Mouse (Mus musculus) limb, embryonic 11.5 days (tissue): ENCODE data around the gene Kat7. TPM values are rescaled to one million over a fixed set of nuclear protein-coding genes. Genes with fewer than 3 reads are reported as not detected.

Experiments
- ATAC-seq: fragments of 200-750 bp; cut with Nextera tagmentation; 2 replicates; pipeline ENCODE4 v1.8.0; 2017; ENCODE audit warnings: low read depth; ENCODE audit not compliant: insufficient number of reproducible peaks, low FRiP score, low TSS enrichment
- DNase-seq: peaks from one replicate; pipeline ENCODE4 v3.0.0-alpha.2; 2015; ENCODE audit warnings: low spot score
- H3K27ac ChIP-seq: fragments of 300-500 bp; sonication (generic); replicated peaks from 2 replicates; pipeline ENCODE4 v1.5.1; 2014; ENCODE audit warnings: low read depth, mild to moderate bottlenecking, low read length
- H3K27me3 ChIP-seq: fragments of 300-500 bp; sonication (generic); 2 replicates; pipeline ENCODE4 v1.6.1; 2014; ENCODE audit warnings: mild to moderate bottlenecking, low read length, mixed read lengths; ENCODE audit not compliant: control insufficient read depth, insufficient read depth
- H3K36me3 ChIP-seq: fragments of 300-500 bp; sonication (generic); 2 replicates; pipeline ENCODE4 v1.6.1; 2014; ENCODE audit warnings: mild to moderate bottlenecking, low read length, moderate library complexity, mixed read lengths; ENCODE audit not compliant: control insufficient read depth, insufficient read depth
- H3K4me1 ChIP-seq: fragments of 300-500 bp; sonication (generic); 2 replicates; pipeline ENCODE4 v1.6.1; 2014; ENCODE audit warnings: low read length, mixed read lengths; ENCODE audit not compliant: control insufficient read depth, insufficient read depth
- H3K4me2 ChIP-seq: fragments of 300-500 bp; sonication (generic); 2 replicates; pipeline ENCODE4 v1.6.1; 2014; ENCODE audit warnings: low read depth, mild to moderate bottlenecking, moderate library complexity; ENCODE audit not compliant: severe bottlenecking
- H3K4me3 ChIP-seq: fragments of 300-500 bp; sonication (generic); 2 replicates; pipeline ENCODE4 v1.5.1; 2014; ENCODE audit warnings: low read depth, low read length
- H3K9ac ChIP-seq: fragments of 300-500 bp; sonication (generic); 2 replicates; pipeline ENCODE4 v1.6.1; 2014; ENCODE audit warnings: mild to moderate bottlenecking, low read length
- H3K9me3 ChIP-seq: fragments of 300-500 bp; sonication (generic); 2 replicates; pipeline ENCODE4 v1.6.1; 2016; ENCODE audit warnings: low read length; ENCODE audit not compliant: control insufficient read depth
- WGBS: fragments of 180-500 bp; shearing (Covaris S2); extraction: QIAGEN DNeasy Blood & Tissue Kit; methylation state at CpG from one replicate; pipeline ENCODE4 v1.1.7; 2014; 5-methylcytosine and 5-hydroxymethylcytosine counted together
- polyA plus RNA-seq: library from polyadenylated mRNA; unstranded; fragments of >200 nt; fragmentation: Nextera tagmentation; extraction: Ambion mirVana; gene quantifications from 2 replicates; pipeline ENCODE4 v1.2.1, GENCODE M21; 2014

The Kat7 gene
- polyA plus RNA-seq, 1 experiment from 2014 or later, result 80.4 TPM

DNA sequence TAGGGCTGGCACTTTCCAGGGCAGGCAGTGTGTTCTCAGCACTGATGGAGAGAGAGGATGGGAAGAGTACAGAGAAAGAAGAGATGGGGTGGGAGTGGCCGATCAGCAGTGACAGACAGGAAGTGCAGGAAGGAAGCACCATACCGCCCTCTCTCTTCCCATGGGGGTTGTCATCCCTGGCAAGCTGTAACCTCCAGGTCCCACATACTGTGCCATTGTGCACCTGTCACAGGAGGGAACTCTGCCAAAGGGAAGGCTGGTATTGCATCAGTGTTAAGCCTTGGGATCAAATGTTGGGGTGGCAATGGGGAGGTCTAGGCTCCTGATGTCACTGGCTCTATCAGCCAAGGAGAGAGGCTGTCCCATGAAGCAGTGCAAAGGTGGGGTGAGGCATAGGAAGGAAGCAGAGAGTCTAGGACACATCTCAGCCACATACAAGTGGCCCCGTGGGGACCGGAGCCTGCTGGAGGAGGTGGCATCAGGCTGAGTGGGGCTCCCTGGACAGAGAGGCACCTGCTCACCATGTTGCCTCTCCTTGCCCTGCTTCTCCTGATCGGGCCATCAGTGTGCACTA is 48.8 kb downstream of the Kat7 start, which contains the start of gene Tac4:
Gene Tac4 (plus strand): TSS at position 352 of the 574 bp plus-strand sequence.
- H3K27me3 ChIP-seq, result no peaks in the 10 kb centered on the region
- H3K4me2 ChIP-seq, result no peak within 1 kb of the TSS
- 77% methylated on average over 5 of the region's 5 CpGs for WGBS
- no peak within 1 kb of the TSS for H3K27ac ChIP-seq
- H3K9ac ChIP-seq, result no peak within 1 kb of the TSS
- H3K9me3 ChIP-seq, result no peaks in the 10 kb centered on the region
- H3K4me1 ChIP-seq, result no peaks in the 10 kb centered on the region; the same call in 1 of the 2 replicates
- no peak within 1 kb of the TSS for H3K4me3 ChIP-seq
- peaks cover 6% of the 10 kb centered on the region; the same call in 1 of the 2 replicates for H3K36me3 ChIP-seq
- no peak for ATAC-seq
- DNase-seq, result no peak

DNA sequence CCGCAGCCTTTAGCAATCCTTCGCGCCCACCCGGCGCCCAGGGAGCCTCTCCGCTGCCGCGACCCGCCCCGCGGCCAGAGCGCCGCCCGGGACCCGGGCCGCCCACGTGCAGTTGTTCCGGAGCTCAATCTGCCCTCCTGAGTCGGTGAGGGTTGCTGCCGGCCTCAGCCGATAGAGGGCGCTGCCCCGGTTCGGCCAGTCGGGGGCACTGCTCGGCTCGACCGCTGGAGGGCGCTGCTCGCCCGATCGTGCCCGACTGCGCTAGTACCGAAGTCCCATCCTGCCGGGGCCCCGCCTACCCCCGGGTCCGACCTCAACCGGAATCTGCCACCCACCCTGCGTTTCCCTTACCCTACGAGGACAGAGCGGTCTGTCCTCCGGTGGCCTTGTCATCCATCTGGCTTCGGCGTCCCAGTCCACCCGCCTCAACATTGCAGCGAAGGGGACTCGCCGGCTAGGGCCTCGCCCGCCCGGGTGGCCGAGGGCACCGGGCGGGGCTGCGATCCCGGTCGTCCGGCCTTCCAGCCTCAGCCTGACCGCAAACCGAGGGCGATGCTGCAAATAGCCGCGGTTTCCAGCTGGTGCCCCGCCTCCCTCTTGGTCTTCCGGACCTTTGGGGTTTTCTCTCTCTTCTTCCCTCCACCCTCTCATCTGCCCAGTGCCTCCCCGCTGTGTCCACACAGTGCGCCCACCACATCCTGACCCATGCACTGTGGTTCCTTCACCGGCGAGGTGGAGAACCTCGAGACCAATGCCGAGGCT is 50.8 kb downstream of the Kat7 start:
- Histone ChIP-seq H3K9me3 (no peaks in the 10 kb centered on the region), H3K27ac (no peak overlapping the region), H3K36me3 (no peaks in the 10 kb centered on the region), H3K4me2 (peak overlapping the region; percentile 82), H3K27me3 (no peaks in the 10 kb centered on the region), H3K4me1 (no peaks in the 10 kb centered on the region; the same call in 1 of the 2 replicates), H3K9ac (peak overlapping the region; percentile 66), H3K4me3 (peak overlapping the region; percentile 50)
- DNase-seq (peak; percentile 97), ATAC-seq (peak; percentile 45; the same call in 1 of the 2 replicates)
- under 1% methylated on average over 73 of the region's 73 CpGs for WGBS

DNA sequence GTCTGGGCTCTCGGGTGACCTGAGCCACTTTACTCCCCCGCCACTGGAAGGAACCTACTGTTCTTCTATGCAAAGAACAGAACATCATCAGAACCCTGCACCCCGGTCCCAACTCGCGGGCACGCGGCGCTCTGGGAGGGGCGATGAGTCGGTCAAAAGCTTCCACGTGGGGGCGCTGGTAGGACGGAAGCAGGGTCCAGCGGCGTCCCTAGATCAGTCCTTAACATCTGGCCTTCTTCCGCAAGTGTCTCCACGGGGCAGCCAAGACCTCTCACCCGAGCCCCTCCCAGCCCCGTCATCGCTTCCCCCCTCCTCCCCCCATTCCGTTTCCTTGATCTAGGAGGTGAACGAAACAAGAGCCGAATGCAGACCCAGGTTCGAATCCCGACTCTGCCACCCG is 51.6 kb downstream of the Kat7 start:
- Histone ChIP-seq H3K9me3 (no peaks in the 10 kb centered on the region), H3K27ac (no peak overlapping the region), H3K36me3 (no peaks in the 10 kb centered on the region), H3K4me3 (peak overlapping the region; percentile 50), H3K9ac (peak overlapping the region; percentile 66), H3K4me2 (peak overlapping the region; percentile 82), H3K27me3 (no peaks in the 10 kb centered on the region), H3K4me1 (no peaks in the 10 kb centered on the region)
- DNase-seq (peak; percentile 88), ATAC-seq (peak; percentile 56)
- 1% methylated on average over 26 of the region's 26 CpGs for WGBS

DNA sequence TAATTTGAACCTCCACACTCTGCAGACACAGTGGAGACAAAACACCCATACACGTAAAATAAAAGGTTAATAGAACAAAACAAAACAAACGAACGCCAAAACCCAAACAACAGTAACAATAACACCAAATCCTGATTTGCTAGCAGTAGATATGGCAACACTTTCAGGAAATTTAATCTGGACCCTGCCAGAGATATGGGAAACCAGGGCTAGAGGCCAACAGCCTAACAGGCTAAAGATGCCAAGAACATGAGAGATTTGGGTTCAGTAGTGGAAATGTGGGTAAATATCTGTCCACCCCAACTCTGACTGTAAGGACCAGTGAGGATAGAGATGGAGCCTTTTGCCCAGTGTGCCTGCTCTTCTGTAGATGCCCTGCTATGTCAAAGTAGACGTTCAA is 52.1 kb downstream of the Kat7 start:
- no peak for ATAC-seq
- DNase-seq, result no peak
- 62% methylated on average over 4 of the region's 4 CpGs for WGBS
- Histone ChIP-seq H3K36me3 (no peaks in the 10 kb centered on the region), H3K9me3 (no peaks in the 10 kb centered on the region), H3K27ac (no peak overlapping the region), H3K4me2 (peak overlapping the region; percentile 82; the same call in 1 of the 2 replicates), H3K4me3 (no peak overlapping the region), H3K9ac (no peak overlapping the region), H3K27me3 (no peaks in the 10 kb centered on the region), H3K4me1 (no peaks in the 10 kb centered on the region)

DNA sequence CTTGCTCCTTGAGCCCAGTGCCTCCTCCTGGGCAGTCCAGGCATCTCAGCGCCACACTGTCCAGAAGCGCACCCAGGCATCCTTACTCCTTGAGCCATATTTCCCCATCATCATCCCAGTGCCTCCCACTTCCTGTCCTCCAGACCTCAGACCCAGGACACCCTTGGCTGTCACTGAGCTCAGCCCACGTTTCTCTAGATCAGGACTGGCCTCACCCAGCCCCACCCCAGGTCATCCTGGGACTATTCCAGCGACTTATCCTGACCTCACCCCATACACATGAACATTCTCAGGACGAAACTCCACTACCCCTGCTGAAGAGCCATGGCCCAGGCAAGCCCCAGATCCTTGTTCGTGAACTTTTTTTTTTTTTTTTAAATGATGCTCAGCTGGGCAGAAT is 54.3 kb downstream of the Kat7 start:
- WGBS, result 83% methylated on average over 6 of the region's 6 CpGs
- no peak for DNase-seq
- ATAC-seq, result no peak
- Histone ChIP-seq H3K4me3 (no peak overlapping the region), H3K36me3 (no peaks in the 10 kb centered on the region), H3K9me3 (no peaks in the 10 kb centered on the region), H3K4me2 (no peak overlapping the region), H3K27me3 (no peaks in the 10 kb centered on the region), H3K4me1 (no peaks in the 10 kb centered on the region), H3K27ac (no peak overlapping the region), H3K9ac (no peak overlapping the region)

DNA sequence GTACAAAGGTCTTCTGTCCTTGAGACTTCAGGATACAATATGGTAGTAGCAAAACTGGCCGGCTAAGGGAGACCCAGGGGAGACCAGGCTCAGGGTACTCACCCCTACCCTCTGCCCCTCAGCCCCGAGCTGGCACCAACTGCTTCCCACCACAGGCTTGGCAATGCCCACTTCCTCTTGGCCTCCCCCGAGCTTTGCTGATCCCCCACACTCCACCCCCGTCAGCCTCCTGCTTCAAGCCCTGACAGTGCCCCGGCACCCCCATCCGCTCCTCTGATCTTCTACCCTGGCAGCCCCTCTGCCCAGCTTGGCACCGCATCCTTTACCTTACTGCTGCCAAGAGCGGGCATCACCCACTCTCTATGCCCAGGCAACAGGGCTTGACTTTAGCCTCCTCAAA is 55.9 kb downstream of the Kat7 start:
- 85% methylated on average over 8 of the region's 8 CpGs for WGBS
- Histone ChIP-seq H3K9ac (no peak overlapping the region), H3K27ac (no peak overlapping the region), H3K36me3 (no peaks in the 10 kb centered on the region), H3K9me3 (no peaks in the 10 kb centered on the region), H3K4me2 (no peak overlapping the region), H3K4me3 (no peak overlapping the region), H3K4me1 (no peaks in the 10 kb centered on the region), H3K27me3 (no peaks in the 10 kb centered on the region)
- no peak for DNase-seq
- ATAC-seq, result no peak

DNA sequence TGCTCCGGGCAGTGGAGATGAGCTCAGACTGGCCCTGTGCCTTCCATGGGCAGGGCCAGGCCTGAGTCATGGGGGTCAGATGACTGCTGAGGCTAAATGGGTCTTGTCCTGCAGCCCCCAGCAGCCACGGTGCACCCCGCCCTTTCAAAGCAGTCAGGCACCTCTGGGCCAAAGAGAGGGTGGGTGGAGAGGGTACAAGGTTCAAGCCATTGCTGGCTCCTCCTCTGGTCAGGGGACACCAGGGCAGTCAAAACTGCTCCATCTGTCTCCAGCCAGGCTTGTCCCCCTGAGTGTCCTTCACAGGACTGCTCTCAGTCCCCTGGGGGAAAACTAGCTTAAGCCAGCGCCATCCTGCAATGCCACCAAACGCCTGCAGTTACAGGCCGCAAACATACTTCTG is 57.9 kb downstream of the Kat7 start:
- Histone ChIP-seq H3K9me3 (no peaks in the 10 kb centered on the region), H3K4me3 (no peak overlapping the region), H3K27me3 (no peaks in the 10 kb centered on the region), H3K4me1 (no peaks in the 10 kb centered on the region), H3K9ac (no peak overlapping the region), H3K36me3 (no peaks in the 10 kb centered on the region), H3K4me2 (no peak overlapping the region), H3K27ac (no peak overlapping the region)
- DNase-seq, result no peak
- ATAC-seq, result peak; percentile 17; the same call in 1 of the 2 replicates
- 81% methylated on average over 6 of the region's 6 CpGs for WGBS

DNA sequence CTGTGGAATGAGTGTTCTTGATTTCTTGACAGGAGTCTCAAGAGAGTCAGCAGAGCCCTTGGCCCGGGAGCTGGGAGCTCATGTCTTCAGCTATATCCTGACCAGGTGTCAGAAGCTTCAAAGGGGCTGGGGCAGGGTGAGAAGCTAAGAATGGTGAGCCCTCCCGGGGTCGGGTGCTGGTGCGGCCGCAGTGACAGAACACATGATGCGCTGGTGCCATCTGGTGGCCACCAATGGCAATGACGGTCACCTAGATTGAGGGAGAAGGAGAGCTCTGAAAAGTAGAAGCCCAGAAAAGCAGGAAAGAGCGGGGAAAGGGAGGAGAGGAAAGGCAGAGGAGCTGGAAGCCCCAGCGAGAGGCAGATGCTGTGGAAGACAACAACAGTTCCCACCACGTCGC is 58.8 kb downstream of the Kat7 start:
- WGBS, result 5% methylated on average over 11 of the region's 11 CpGs
- Histone ChIP-seq H3K9me3 (no peaks in the 10 kb centered on the region), H3K36me3 (no peaks in the 10 kb centered on the region), H3K27me3 (no peaks in the 10 kb centered on the region), H3K27ac (no peak overlapping the region), H3K9ac (no peak overlapping the region), H3K4me2 (no peak overlapping the region), H3K4me3 (no peak overlapping the region), H3K4me1 (no peaks in the 10 kb centered on the region)
- DNase-seq, result peak; percentile 90
- ATAC-seq, result no peak
